Mouse (Mus musculus): Measurements from ENCODE around the gene Mphosph6.

The Mphosph6 gene

GRCm38 (mm10) chr8:117801443-117802298, at the start of gene Mphosph6:
Mphosph6 (minus strand) TSS chr8:117801943.
- ChIA-PET CTCF (interaction anchor here in 2 of 4 experiments (0.9 to 2.6 kb wide), 7 partner anchors 11 to 1542 kb away, joined by 3 to 10 read pairs (median 3); no protein-coding TSS in a partner anchor), POLR2A (interaction anchor here (0.6 to 5.6 kb wide), 66 partner anchors 8 to 1757 kb away, joined by 3 to 61 read pairs (median 4); partner anchors contain the start of genes Mbtps1 (in 2 of the 4) and 1700030J22Rik (in 1 of the 4))

DNA sequence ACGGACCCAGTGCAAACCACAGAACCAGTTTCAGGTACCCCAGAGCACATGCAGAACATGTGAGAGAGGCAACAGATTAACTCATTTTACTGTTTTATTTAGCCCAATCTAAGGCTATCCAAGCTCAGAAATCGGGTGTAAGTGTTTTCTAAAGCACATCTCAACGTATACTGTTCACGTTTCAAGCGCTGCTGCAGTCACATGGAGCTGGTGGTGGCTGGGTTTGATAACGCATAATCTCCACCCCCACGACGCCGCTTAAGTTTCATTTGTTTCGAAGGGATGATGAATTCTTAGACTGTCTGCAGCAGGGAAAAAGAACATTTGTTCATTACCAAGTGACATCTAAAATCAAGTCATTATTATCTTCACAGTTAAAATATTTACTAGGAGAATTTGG, 48.7 kb upstream of the Mphosph6 start:
- POLR2A ChIA-PET, result no interaction called here
- CTCF ChIA-PET, result interaction anchor here in 2 of 4 experiments (0.5 to 1.3 kb wide), 2 partner anchors 79 to 87 kb away, joined by 4 read pairs; no protein-coding TSS in a partner anchor

GRCm38 (mm10) chr8:117847865-117848264, 46.1 kb upstream of the Mphosph6 start:
- ChIA-PET CTCF (no interaction called here), POLR2A (interaction anchor here in 3 of 4 experiments (0.9 to 2.3 kb wide), 9 partner anchors 12 to 76 kb away, joined by 3 to 13 read pairs (median 3); partner anchors contain the start of gene Mphosph6 (in 3 of the 3))

DNA sequence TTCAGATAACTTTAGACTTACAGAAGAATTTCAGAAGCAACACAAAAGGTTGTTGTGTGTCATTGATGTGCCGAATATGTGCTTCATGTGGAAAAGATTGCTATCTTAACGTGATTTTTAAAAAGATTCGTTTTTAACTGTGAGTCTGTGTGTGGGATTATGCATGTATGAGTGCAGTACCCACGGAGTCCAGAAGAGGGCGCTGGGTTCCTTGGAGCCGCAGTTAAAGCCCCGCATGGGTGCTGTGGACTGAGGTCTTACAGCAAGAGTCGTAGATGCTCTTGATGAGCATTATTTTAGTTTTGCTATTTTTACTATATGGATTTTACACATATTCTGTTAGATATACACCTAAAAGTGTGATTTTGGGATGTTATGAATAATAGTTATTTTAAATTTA, 42.0 kb upstream of the Mphosph6 start:
- ChIA-PET CTCF (no interaction called here), POLR2A (no interaction called here)

DNA sequence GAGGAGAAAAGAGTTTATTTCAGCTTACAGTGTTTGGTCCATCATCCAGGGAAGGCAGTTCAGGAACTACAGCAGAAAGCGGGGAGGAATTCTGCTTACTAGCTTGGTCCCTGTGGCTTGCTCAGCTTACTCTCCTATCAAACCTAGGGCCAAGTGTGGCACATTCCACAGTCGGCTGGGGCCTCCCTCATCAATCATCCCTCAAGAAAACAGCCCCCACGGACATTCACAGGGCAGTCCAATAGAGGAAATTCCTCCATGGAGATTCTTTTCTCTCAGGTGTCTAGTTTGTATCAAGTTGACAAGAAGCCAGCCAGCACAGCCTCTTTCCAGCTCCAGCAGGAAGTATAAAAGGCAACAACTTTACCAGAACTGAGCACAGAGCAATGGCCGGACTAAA, 11.8 kb upstream of the Mphosph6 start:
- POLR2A ChIA-PET, result interaction anchor here in 3 of 4 experiments (0.6 to 3.0 kb wide), 3 partner anchors 11 to 175 kb away, joined by 5 to 14 read pairs (median 6); partner anchors contain the start of gene Mphosph6 (in 2 of the 3)
- CTCF ChIA-PET, result interaction anchor here in 2 of 4 experiments (0.6 to 1.5 kb wide), 2 partner anchors 11 to 691 kb away, joined by 3 read pairs; partner anchors contain the start of gene Mphosph6 (in 1 of the 2)

GRCm38 (mm10) chr8:117810676-117811075, 8.9 kb upstream of the Mphosph6 start:
- ChIA-PET CTCF (no interaction called here), POLR2A (interaction anchor here in 1 of 4 experiments (3.0 kb wide), 1 partner anchor 10 kb away, joined by 14 read pairs; the partner anchor contains the start of gene Mphosph6)

DNA sequence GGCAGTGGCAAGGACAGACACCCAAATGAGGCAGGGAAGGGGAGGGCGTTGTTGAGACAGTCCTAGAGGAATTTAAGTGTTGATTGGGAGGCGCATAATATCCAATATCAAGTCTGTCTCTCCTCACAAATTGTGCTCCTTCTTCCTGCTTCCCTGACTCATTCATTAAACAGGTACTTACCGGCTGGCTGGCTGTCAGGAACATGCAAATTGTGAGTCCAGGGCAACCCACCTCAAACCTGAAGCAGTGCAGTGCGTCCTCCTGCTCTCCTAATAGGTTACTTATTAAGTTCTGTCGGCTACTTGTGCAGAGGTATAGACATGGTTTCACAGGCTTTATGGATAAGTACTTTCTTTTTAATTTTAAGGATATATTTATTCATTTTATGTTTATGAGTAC, 3.7 kb upstream of the Mphosph6 start:
- ChIA-PET CTCF (no interaction called here), POLR2A (interaction anchor here in 1 of 4 experiments (0.6 kb wide), 1 partner anchor 15 kb away, joined by 4 read pairs; no protein-coding TSS in a partner anchor)

DNA sequence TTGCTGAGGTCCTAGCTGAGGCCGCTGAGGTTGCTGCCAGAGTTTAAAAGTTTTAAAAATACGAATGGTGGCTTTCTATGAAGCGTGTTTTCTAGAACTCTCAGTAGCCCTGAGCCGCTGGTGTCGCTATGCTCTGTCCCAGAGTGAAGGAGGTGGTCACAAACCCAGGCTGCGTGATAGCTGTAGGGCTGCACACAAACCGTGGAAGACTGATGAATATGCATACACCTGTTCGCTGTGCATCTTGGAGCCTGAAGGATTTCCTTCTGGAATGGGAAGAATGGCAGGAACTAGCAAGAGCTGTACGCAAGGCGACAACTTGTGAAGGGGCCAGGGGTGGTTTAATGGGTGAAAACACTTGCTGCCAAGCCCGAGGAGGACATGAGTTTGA, 551 bp upstream of the Mphosph6 start:
- CTCF ChIA-PET, result interaction anchor here in 2 of 4 experiments (0.9 to 2.6 kb wide), 7 partner anchors 11 to 1542 kb away, joined by 3 to 10 read pairs (median 3); no protein-coding TSS in a partner anchor

DNA sequence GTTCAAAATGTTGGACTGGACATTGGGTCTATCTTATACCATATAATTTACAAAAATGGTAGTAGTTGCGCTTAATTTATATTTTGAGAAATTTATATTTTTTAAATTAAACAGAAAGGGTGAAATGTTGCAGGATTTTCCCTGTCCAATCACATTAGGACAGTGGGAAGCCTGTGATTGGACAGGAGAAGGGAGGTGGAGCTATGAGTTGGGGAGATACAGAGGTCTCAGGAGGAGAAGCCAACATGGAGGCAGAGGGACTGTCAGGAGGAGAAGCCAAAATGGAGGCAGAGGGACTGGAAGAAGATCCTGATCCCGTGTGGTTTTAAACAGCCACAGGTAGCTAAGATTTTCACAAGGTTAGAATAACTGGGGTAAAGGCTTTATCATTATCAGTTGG, 3.7 kb downstream of the Mphosph6 start:
- CTCF ChIA-PET, result interaction anchor here in 3 of 4 experiments (1.0 to 2.4 kb wide), 3 partner anchors 26 kb away, joined by 3 to 14 read pairs (median 4); no protein-coding TSS in a partner anchor
- POLR2A ChIA-PET, result interaction anchor here in 3 of 4 experiments (0.7 to 5.6 kb wide), 10 partner anchors 8 to 670 kb away, joined by 3 to 61 read pairs (median 5); no protein-coding TSS in a partner anchor

More for the DNA sequence above, 551 bp upstream of the Mphosph6 start:
- POLR2A ChIA-PET, result interaction anchor here (0.6 to 5.6 kb wide), 64 partner anchors 9 to 1757 kb away, joined by 3 to 61 read pairs (median 5); partner anchors contain the start of genes Mbtps1 (in 2 of the 4) and 1700030J22Rik (in 1 of the 4)

- ChIA-PET CTCF (interaction anchor here in 2 of 4 experiments (0.8 to 1.1 kb wide), 2 partner anchors 24 to 150 kb away, joined by 3 to 4 read pairs; no protein-coding TSS in a partner anchor), POLR2A (interaction anchor here in 3 of 4 experiments (0.7 to 2.4 kb wide), 4 partner anchors 10 to 18 kb away, joined by 3 to 7 read pairs (median 5); no protein-coding TSS in a partner anchor)
These were observed 5.3 kb downstream of the Mphosph6 start for GRCm38 (mm10) chr8:117796464-117796863.

DNA sequence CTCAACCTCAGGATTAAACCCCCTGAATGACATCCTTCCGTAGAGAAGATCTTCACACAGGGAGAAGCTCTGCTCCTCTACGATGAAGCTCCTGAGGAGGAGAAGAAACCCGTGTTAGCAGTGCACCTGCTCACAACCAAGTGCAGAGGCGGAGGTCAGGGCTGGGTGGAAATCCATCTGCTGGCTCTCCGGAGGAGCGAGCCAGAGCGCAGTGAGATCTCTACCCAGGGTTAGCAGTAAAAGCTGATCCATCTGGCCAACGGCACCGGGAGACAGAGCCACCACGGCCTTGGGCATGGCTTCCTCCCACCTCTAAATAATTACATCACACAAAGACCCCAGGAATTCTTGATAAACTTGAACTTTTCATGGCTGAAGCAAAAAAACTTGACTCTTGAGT, 7.2 kb downstream of the Mphosph6 start:
- POLR2A ChIA-PET, result interaction anchor here in 2 of 4 experiments (0.6 to 2.4 kb wide), 4 partner anchors 9 to 480 kb away, joined by 3 to 6 read pairs (median 5); no protein-coding TSS in a partner anchor
- CTCF ChIA-PET, result interaction anchor here in 1 of 4 experiments (1.1 kb wide), 1 partner anchor 20 kb away, joined by 4 read pairs; no protein-coding TSS in a partner anchor

GRCm38 (mm10) chr8:117792616-117793144, 9.1 kb downstream of the Mphosph6 start:
- CTCF ChIA-PET, result interaction anchor here in 2 of 4 experiments (0.7 to 1.5 kb wide), 4 partner anchors 11 to 139 kb away, joined by 3 to 4 read pairs (median 4); no protein-coding TSS in a partner anchor
- POLR2A ChIA-PET, result interaction anchor here in 3 of 4 experiments (0.6 to 2.0 kb wide), 5 partner anchors 9 to 47 kb away, joined by 3 to 19 read pairs (median 3); partner anchors contain the start of gene Mphosph6 (in 3 of the 3)

DNA sequence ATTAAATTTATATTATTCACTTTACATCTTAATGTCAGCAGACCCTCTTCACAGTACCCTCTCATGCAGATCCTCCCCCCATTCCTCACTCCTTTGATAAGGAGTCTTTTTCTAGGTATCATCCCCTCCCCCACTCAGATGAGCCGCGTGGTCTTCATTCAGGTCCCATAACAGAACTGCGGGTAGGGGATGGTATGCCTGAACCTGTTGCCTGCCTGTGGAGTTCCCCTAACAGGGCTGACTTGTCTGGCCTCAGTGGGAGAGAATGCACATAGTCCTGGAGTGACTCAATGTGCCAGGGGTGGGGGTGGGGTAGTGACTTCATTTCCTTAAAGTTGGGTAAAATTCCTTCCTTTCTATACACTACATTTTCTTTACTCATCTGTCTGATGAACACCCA, 15.3 kb downstream of the Mphosph6 start:
- ChIA-PET CTCF (interaction anchor here in 1 of 4 experiments (1.4 kb wide), 1 partner anchor 9 kb away, joined by 3 read pairs; no protein-coding TSS in a partner anchor), POLR2A (interaction anchor here in 2 of 4 experiments (0.5 to 8.0 kb wide), 6 partner anchors 8 to 73 kb away, joined by 3 to 61 read pairs (median 7); partner anchors contain the start of gene Mphosph6 (in 2 of the 2))

- POLR2A ChIA-PET, result interaction anchor here in 2 of 4 experiments (0.6 to 8.0 kb wide), 4 partner anchors 17 to 66 kb away, joined by 3 to 61 read pairs (median 8); partner anchors contain the start of gene Mphosph6 (in 2 of the 2)
- CTCF ChIA-PET, result interaction anchor here in 3 of 4 experiments (0.5 to 1.2 kb wide), 3 partner anchors 11 to 658 kb away, joined by 3 to 19 read pairs (median 4); no protein-coding TSS in a partner anchor
These were observed 18.7 kb downstream of the Mphosph6 start for GRCm38 (mm10) chr8:117783021-117783420.

DNA sequence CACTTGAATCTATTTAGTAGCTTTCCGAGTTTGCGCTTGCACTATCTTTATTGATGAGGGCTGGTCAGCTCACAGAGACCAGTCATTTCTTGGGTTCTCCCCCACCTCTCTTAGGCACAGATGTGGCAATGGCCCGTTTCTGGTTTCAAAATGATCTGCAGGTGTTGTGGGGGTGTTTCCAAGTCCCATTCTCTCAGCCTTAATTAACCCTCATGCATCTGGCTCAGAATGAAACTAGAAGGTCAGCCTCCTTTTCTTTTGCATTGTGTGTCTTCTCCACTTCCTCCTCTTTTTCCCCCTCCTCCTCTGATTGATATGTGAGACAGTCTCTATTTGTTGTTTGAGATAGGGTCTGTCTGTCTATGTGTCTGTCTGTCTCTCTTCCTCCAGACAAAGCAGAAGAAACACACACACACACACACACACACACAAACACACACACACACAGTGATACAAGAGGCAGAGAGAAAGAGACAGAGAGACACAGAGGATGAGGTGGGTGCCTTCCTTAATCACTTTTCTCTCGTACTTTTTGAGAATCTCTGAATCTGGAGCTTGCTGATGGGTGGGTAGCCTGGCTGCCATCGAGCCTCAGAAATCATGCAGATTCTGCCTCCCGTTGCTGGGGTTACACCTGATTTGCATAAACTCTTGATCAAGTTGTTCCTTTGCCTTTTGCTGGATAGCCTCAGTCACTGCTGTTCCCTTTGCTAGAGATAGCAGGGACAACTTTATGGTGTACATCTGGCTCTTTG, 20.2 kb downstream of the Mphosph6 start:
- ChIA-PET POLR2A (interaction anchor here in 2 of 4 experiments (1.2 to 8.0 kb wide), 3 partner anchors 19 to 67 kb away, joined by 3 to 61 read pairs (median 12); partner anchors contain the start of gene Mphosph6 (in 2 of the 2)), CTCF (interaction anchor here in 2 of 4 experiments (0.5 to 1.2 kb wide), 2 partner anchors 10 to 12 kb away, joined by 3 to 4 read pairs; no protein-coding TSS in a partner anchor)

GRCm38 (mm10) chr8:117779344-117779743, 22.4 kb downstream of the Mphosph6 start:
- POLR2A ChIA-PET, result interaction anchor here in 3 of 4 experiments (0.6 to 2.2 kb wide), 5 partner anchors 10 to 278 kb away, joined by 3 to 14 read pairs (median 5); partner anchors contain the start of gene Mphosph6 (in 2 of the 3)
- CTCF ChIA-PET, result no interaction called here

Measured in embryonic stem cell, embryonic (primary cell).